Mouse (Mus musculus) E14TG2a.4 (cell line): ENCODE results near the gene Timm44.

ENCODE experiments used
- CTCF ChIP-seq: conservative IDR thresholded peaks from 2 replicates; pipeline ENCODE4 v1.5.1; 2014; ENCODE audit warnings: low read length
- NANOG ChIP-seq: IDR thresholded peaks from 2 replicates; pipeline ENCODE4 v1.6.1; 2014; ENCODE audit warnings: borderline replicate concordance, low read length, mixed read lengths
- POU5F1 ChIP-seq: IDR thresholded peaks from 2 replicates; pipeline ENCODE4 v1.6.1; 2014; ENCODE audit warnings: low read length, borderline replicate concordance

DNA sequence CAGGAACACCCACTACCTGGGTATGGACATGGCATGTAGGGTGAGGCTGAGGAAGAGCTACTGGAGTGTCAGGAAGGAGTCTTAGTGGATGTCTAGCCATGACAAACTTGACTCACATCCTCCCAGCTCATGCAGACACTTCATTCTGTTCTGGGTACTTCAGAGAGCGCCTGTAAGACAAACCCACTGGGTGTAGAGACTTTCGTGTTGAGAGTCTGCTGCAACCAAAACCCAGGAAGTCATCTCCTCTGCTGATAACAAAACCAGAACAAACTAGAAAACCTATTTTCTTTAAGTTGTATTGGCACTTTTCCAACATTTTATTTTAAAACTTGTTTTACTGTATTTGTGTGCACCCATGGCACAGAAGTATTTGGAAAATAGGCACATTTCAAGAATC lies 30.1 kb upstream of the Timm44 start:
- no peak for TF ChIP-seq CTCF
- no peak for TF ChIP-seq NANOG
- no peak for TF ChIP-seq POU5F1
